Mouse (Mus musculus) frontal cortex, postnatal 36 days (tissue): ENCODE data around the gene Krtcap2.
A peak's percentile ranks its signal among the peaks of the same experiment; 100 is the strongest.

ENCODE experiments used
- DNase-seq, 2 experiments: peaks; one replicate each; pipeline ENCODE4 v3.0.0; 2022; ENCODE audit warnings: low spot score in 2 of 2

The Krtcap2 gene

DNA sequence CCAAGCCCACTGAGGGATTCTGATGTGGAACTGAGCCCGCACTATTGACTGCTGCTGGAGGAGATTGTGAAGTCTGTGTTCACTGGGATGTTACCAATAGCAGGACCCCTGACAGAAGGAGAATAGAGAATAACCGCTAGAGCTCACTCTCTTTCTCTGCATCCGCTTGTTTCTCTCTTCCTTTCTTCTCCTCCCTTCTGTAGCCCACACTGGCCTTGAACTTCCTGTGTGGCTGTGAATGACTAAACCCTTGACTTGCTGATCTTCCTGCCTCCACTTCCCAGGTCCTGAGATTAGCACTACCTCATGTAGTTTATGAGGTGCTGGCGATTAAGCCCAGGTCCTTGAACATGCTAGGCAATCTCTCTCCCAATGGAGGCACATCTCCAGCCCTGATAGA, 1.7 kb downstream of the Krtcap2 start:
- no peak for DNase-seq

- DNase-seq: no peak
These were observed 4.8 kb downstream of the Krtcap2 start for GRCm38 (mm10) chr3:89250435-89251040.

DNA sequence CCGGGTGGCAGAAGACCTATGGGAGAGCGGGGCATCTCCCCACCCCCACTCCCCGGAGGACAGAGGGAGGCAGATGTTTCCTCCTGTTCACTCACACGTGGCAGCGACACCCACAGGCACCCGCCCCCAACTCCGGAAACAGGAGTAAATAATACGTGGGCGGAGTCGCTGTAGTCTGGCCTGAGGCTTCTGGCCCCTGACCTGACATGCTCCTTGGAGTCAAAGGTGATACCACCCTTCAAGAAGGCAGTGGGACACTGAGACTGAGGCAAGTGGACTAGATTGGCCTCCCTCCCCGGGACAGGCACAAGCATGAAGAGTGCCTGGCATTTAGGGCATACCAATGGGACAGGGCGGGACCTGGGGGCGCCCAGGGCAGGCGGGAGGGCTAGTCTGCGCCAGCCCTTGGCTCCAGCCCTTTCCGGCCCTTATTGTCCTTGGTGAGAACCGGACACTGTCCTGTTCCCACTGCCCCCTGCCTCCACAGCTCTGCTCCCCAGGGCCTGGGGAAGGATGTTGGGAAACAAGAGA, 5.7 kb downstream of the Krtcap2 start:
- DNase-seq: no peak

- DNase-seq: no peak
These were observed 9.2 kb downstream of the Krtcap2 start for GRCm38 (mm10) chr3:89254994-89255393.

GRCm38 (mm10) chr3:89256177-89256576, 10.4 kb downstream of the Krtcap2 start:
- no peak for DNase-seq

- DNase-seq: no peak
These were observed 13.3 kb downstream of the Krtcap2 start, which contains the start of gene Dpm3 for GRCm38 (mm10) chr3:89259076-89259475. TSS of gene Dpm3 (plus strand) at chr3:89259358.

- no peak for DNase-seq
These were observed 14.4 kb downstream of the Krtcap2 start for GRCm38 (mm10) chr3:89260211-89260610.

DNA sequence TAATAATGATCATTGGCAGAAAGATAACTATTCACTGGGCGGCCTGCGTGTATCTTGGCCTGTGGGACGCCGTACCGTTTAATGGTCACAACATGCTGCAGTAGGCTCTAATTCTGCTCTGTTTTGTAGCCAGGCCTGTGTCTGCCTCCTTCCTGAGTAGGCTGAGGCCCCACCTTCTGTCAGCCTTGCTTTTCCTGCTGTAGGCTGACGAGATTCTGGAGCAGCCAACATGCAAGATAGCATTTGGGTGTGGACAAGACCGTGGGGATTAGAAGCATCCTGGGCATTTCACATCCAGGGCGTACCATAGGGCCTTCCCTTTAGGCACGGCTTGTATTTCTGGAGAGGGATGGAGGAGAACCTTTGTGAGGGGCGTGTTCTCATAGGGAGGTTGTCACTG, 16.7 kb downstream of the Krtcap2 start:
- no peak for DNase-seq

- DNase-seq: peak; percentile 75 to 85
These were observed 20.7 kb downstream of the Krtcap2 start for GRCm38 (mm10) chr3:89266439-89266893.

DNA sequence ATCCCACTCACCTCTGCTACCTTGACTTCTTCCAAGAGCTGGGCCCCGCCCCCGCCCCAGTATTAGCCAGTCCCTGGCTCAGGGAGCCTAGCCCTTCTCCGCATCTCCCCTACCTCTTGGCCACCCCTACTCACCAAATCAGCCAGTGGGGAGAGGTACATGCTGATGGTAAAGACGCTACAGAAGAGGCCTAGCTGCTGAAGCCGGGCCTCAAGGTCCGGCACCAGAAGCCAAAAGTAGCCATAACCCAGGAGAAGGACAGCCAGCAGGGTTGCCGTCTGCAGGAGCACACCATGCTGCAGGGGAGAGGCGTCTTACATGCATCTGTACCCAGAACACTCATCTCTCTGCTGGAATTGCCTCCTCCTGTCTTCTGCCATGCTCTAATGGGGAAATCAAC, 23.1 kb downstream of the Krtcap2 start:
- no peak for DNase-seq

- DNase-seq: peak; percentile 81 to 88
These were observed 24.4 kb downstream of the Krtcap2 start, which contains the start of gene Slc50a1 for GRCm38 (mm10) chr3:89270051-89270755. TSS of gene Slc50a1 (minus strand) at chr3:89270570.

DNA sequence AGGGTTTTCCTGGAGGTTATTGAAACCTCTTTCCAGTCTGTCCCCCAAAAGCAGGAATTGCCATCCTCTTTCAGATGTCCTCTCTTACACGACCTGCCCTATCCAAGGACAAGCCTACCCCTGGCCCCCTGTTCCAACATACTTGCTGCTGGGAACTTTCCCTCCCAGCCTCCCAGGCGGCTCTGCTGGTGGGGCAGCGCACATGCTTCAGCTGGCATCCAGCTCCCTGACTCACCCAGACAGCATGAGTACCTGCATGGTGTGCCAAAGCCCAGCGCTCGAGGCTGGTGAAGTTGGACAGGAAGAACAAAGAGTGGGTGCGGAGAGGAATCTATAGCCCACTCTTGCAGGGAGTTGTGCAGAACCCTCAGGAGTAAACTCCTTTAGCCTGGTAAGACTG, 25.1 kb downstream of the Krtcap2 start:
- peak; percentile 60 to 66 for DNase-seq

- DNase-seq: no peak
These were observed 26.0 kb downstream of the Krtcap2 start for GRCm38 (mm10) chr3:89271760-89272159.

- DNase-seq: no peak
These were observed 30.3 kb downstream of the Krtcap2 start for GRCm38 (mm10) chr3:89276061-89276460.

DNA sequence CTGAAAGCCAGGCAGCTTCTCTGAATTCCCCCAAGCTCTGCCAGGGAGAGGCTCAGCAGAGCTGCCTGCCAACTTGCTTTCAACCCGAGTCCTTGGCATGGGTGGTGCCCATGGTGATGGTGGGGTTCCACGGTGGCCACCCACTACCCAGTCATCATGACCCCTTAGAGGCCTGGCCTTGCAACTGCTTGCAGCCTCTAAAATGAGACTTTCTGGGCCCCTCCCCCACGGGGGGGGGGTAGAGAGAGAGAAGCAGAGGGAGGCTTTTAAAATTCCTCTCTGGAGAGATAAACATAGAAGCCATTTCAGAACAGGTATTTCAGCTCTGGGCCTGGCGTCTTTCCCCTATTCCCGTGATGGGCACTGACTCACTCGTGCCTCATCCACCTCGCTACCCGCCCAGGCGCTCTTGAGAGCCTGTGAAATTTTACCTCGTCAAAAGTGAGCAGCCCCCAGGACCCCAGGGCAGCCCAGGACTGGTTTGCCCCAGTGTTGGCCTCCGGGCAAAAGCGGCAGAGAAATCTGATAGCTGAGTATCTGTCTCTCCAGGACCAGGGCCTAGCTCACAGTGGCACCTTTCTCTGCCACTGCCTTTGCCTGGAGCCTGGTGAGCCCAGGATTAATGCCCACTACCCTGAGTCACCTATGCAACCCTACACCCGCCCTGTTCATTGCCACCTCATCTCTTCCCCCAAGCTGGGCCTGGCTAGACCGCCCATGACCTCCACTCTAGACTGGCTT, 31.7 kb downstream of the Krtcap2 start:
- no peak for DNase-seq

GRCm38 (mm10) chr3:89278107-89278506, 32.3 kb downstream of the Krtcap2 start:
- no peak for DNase-seq

GRCm38 (mm10) chr3:89278643-89279042, 32.9 kb downstream of the Krtcap2 start:
- no peak for DNase-seq

GRCm38 (mm10) chr3:89279153-89279890, 33.6 kb downstream of the Krtcap2 start:
- peak; percentile 75 for DNase-seq

DNA sequence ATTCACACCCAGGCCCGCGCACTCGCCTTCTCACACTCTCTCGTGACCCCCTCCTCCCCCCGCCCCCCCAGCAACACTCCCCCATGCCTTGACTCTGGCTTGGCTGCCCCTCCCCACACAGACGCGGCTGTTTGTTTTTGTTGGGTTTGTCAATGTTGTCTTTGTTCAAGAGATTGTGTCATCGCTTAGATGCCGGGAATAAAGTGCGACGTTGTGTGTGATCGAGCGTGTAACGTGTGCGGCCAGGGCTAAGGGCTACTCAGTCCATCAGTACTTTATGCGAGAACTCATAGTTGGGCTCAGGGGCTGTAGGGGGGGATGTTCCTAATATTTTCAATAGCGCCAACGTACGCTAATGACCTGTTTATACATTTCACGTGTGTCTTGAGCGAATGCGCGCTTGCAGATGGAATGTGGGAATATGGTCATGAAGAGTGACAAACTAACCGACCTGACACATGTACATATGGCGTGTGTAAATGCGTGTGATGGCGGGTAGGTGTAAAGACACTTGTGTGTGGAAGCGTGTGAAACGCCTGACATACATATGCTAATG, 34.4 kb downstream of the Krtcap2 start:
- no peak for DNase-seq

DNA sequence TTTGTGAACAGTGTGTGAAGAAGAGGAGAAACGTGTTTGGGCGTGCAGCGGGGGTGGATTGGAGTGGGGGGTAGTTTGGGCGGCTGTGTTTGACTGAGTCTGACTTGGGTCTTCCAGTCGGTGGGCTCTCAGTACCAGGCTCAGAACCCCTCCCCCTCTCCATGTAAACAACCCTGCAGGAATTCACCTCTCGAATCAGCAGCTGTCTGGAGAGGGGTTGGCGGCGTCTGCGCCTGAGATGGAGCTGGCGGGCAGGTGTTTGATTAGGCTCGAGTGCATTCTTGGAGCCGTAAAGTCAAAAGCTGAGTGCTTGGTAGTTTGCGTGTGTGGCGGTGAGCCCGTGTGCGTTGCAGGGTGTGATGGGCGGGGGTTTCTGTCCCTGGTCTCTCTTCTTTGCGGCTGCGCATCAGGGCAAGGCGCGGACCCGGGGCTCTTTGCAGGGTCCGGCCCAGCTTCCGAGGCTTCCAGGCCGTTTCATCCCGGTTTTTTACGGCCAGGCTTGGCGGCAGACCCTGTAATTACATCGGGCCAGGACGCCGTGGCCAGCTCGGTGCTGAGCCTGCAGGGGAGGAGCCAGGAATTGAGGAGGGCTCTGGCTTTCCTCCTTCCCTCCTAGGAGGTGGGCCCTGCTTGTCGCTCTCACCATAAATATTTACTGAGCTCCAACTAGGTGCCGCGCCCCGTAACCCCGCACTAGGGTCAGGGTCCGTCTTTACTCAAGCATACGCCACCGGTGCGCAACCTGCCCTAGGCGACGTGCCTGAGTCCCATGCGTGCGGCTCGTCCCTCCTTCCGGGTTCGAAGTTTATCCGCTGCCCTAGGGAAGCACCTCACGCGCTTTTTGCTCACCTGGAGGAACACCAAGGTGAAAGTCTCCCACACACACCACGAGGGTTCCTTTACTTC, 35.1 kb downstream of the Krtcap2 start, which contains the start of gene Efna1:
Gene Efna1, minus strand, starts transcription at position 537 of the 906 bp plus-strand sequence.
- DNase-seq: no peak
